Mouse (Mus musculus): ENCODE data around the gene Myo5c. TPM values are rescaled to one million over a fixed set of nuclear protein-coding genes. Genes with fewer than 3 reads are reported as not detected.

Myo5c gene
- 27.8 and 30.2 TPM in 2 replicates for polyA plus RNA-seq (2015; fragmentation: Nextera tagmentation; extraction: Ambion mirVana)

GRCm38 (mm10) chr9:75231841-75232746 is at the start of gene Myo5c:
Myo5c (plus strand) TSS chr9:75232020.
- Histone ChIP-seq H3K4me3 (peak within 1 kb of the TSS; percentile 56), H3K27ac (peak within 1 kb of the TSS; percentile 94), H3K9ac (peak within 1 kb of the TSS; percentile 66), H3K36me3 (no peaks in the 10 kb centered on the region), H3K4me2 (peak within 1 kb of the TSS; percentile 55), H3K4me1 (peaks cover 22% of the 10 kb centered on the region), H3K27me3 (peaks cover 24% of the 10 kb centered on the region), H3K9me3 (no peaks in the 10 kb centered on the region)
- 4% methylated on average over 42 of the region's 48 CpGs for WGBS
- peak; percentile 69; the same call in 1 of the 2 replicates for ATAC-seq (ENCODE audit: borderline replicate concordance, extremely low read depth, low FRiP score, low TSS enrichment)

GRCm38 (mm10) chr9:75187646-75188260 is 44.1 kb upstream of the Myo5c start:
- H3K9ac ChIP-seq = no peak overlapping the region
- no peak for ATAC-seq (ENCODE audit: borderline replicate concordance, extremely low read depth, low FRiP score, low TSS enrichment)
- H3K9me3 ChIP-seq = no peaks in the 10 kb centered on the region
- 65% methylated on average over 3 of the region's 3 CpGs for WGBS
- no peak overlapping the region for H3K27ac ChIP-seq
- H3K36me3 ChIP-seq = peaks cover 8% of the 10 kb centered on the region; the same call in 1 of the 2 replicates
- H3K4me1 ChIP-seq = no peaks in the 10 kb centered on the region
- H3K27me3 ChIP-seq = no peaks in the 10 kb centered on the region
- no peak overlapping the region for H3K4me2 ChIP-seq
- H3K4me3 ChIP-seq = no peak overlapping the region

- Histone ChIP-seq H3K4me2 (no peak overlapping the region), H3K27ac (no peak overlapping the region), H3K36me3 (0 out of 2 replicates have a peak, but pooled peaks cover 4% of the 10 kb centered on the region), H3K9me3 (no peaks in the 10 kb centered on the region), H3K27me3 (no peaks in the 10 kb centered on the region), H3K4me3 (no peak overlapping the region), H3K9ac (no peak overlapping the region), H3K4me1 (no peaks in the 10 kb centered on the region)
- no peak for ATAC-seq (ENCODE audit: borderline replicate concordance, extremely low read depth, low FRiP score, low TSS enrichment)
- WGBS = 61% methylated on average over 4 of the region's 4 CpGs
Measured at GRCm38 (mm10) chr9:75193858-75194257, 38.0 kb upstream of the Myo5c start.

- H3K9me3 ChIP-seq = no peaks in the 10 kb centered on the region
- H3K4me3 ChIP-seq = no peak overlapping the region
- peaks cover 7% of the 10 kb centered on the region; the same call in 1 of the 2 replicates for H3K36me3 ChIP-seq
- H3K4me2 ChIP-seq = no peak overlapping the region
- ATAC-seq (ENCODE audit: borderline replicate concordance, extremely low read depth, low FRiP score, low TSS enrichment) = no peak
- H3K27me3 ChIP-seq = no peaks in the 10 kb centered on the region
- no peak overlapping the region for H3K9ac ChIP-seq
- no peak overlapping the region for H3K27ac ChIP-seq
- H3K4me1 ChIP-seq = no peaks in the 10 kb centered on the region
- 52% methylated on average over 2 of the region's 2 CpGs for WGBS
Measured at GRCm38 (mm10) chr9:75196335-75196734, 35.5 kb upstream of the Myo5c start.

- Histone ChIP-seq H3K4me1 (no peaks in the 10 kb centered on the region), H3K4me2 (no peak overlapping the region), H3K4me3 (no peak overlapping the region), H3K27me3 (no peaks in the 10 kb centered on the region), H3K27ac (no peak overlapping the region), H3K9ac (no peak overlapping the region), H3K36me3 (peaks cover 7% of the 10 kb centered on the region; the same call in 1 of the 2 replicates), H3K9me3 (no peaks in the 10 kb centered on the region)
- WGBS = 61% methylated on average over 6 of the region's 6 CpGs
- no peak for ATAC-seq (ENCODE audit: borderline replicate concordance, extremely low read depth, low FRiP score, low TSS enrichment)
Measured at GRCm38 (mm10) chr9:75197297-75197696, 34.5 kb upstream of the Myo5c start.

- WGBS = 85% methylated on average over 1 of the region's 1 CpGs
Measured at GRCm38 (mm10) chr9:75201506-75201905, 30.3 kb upstream of the Myo5c start.

GRCm38 (mm10) chr9:75202036-75202435 is 29.8 kb upstream of the Myo5c start:
- Histone ChIP-seq H3K27me3 (no peaks in the 10 kb centered on the region), H3K4me3 (no peak overlapping the region)
- WGBS = 91% methylated on average over 2 of the region's 2 CpGs

More at GRCm38 (mm10) chr9:75201506-75201905, 30.3 kb upstream of the Myo5c start:
- H3K27ac ChIP-seq = no peak overlapping the region
- no peak overlapping the region for H3K4me3 ChIP-seq
- no peak overlapping the region for H3K4me2 ChIP-seq
- H3K9me3 ChIP-seq = no peaks in the 10 kb centered on the region
- no peaks in the 10 kb centered on the region for H3K4me1 ChIP-seq
- no peak for ATAC-seq (ENCODE audit: borderline replicate concordance, extremely low read depth, low FRiP score, low TSS enrichment)
- H3K9ac ChIP-seq = no peak overlapping the region
- H3K36me3 ChIP-seq = peaks cover 13% of the 10 kb centered on the region
- no peaks in the 10 kb centered on the region for H3K27me3 ChIP-seq

GRCm38 (mm10) chr9:75209246-75209645 is 22.6 kb upstream of the Myo5c start:
- Histone ChIP-seq H3K9me3 (no peaks in the 10 kb centered on the region), H3K27me3 (no peaks in the 10 kb centered on the region), H3K27ac (no peak overlapping the region), H3K4me3 (no peak overlapping the region), H3K4me1 (no peaks in the 10 kb centered on the region), H3K4me2 (no peak overlapping the region), H3K9ac (no peak overlapping the region), H3K36me3 (peaks cover 11% of the 10 kb centered on the region; the same call in 1 of the 2 replicates)
- WGBS = 82% methylated on average over 1 of the region's 1 CpGs
- no peak for ATAC-seq (ENCODE audit: borderline replicate concordance, extremely low read depth, low FRiP score, low TSS enrichment)

More at GRCm38 (mm10) chr9:75202036-75202435, 29.8 kb upstream of the Myo5c start:
- Histone ChIP-seq H3K9me3 (no peaks in the 10 kb centered on the region), H3K4me2 (no peak overlapping the region), H3K9ac (no peak overlapping the region), H3K4me1 (no peaks in the 10 kb centered on the region), H3K36me3 (peaks cover 13% of the 10 kb centered on the region), H3K27ac (no peak overlapping the region)
- no peak for ATAC-seq (ENCODE audit: borderline replicate concordance, extremely low read depth, low FRiP score, low TSS enrichment)

GRCm38 (mm10) chr9:75210269-75210668 is 21.6 kb upstream of the Myo5c start:
- Histone ChIP-seq H3K27me3 (no peaks in the 10 kb centered on the region), H3K4me1 (no peaks in the 10 kb centered on the region), H3K9ac (no peak overlapping the region), H3K27ac (no peak overlapping the region), H3K36me3 (peaks cover 14% of the 10 kb centered on the region; the same call in 1 of the 2 replicates), H3K4me2 (no peak overlapping the region), H3K4me3 (no peak overlapping the region), H3K9me3 (no peaks in the 10 kb centered on the region)
- 82% methylated on average over 2 of the region's 2 CpGs for WGBS
- no peak for ATAC-seq (ENCODE audit: borderline replicate concordance, extremely low read depth, low FRiP score, low TSS enrichment)

GRCm38 (mm10) chr9:75214743-75215413 is 16.9 kb upstream of the Myo5c start:
- no peak overlapping the region for H3K9ac ChIP-seq
- no peak overlapping the region for H3K4me2 ChIP-seq
- no peaks in the 10 kb centered on the region for H3K4me1 ChIP-seq
- peaks cover 22% of the 10 kb centered on the region for H3K36me3 ChIP-seq
- no peak for ATAC-seq (ENCODE audit: borderline replicate concordance, extremely low read depth, low FRiP score, low TSS enrichment)
- no peaks in the 10 kb centered on the region for H3K27me3 ChIP-seq
- 94% methylated on average over 11 of the region's 11 CpGs for WGBS
- H3K27ac ChIP-seq = no peak overlapping the region
- H3K9me3 ChIP-seq = no peaks in the 10 kb centered on the region
- no peak overlapping the region for H3K4me3 ChIP-seq

GRCm38 (mm10) chr9:75219942-75220341 is 11.9 kb upstream of the Myo5c start:
- no peak for ATAC-seq (ENCODE audit: borderline replicate concordance, extremely low read depth, low FRiP score, low TSS enrichment)
- Histone ChIP-seq H3K4me2 (no peak overlapping the region), H3K9me3 (no peaks in the 10 kb centered on the region), H3K4me1 (no peaks in the 10 kb centered on the region), H3K27me3 (no peaks in the 10 kb centered on the region), H3K9ac (no peak overlapping the region), H3K27ac (no peak overlapping the region), H3K36me3 (peaks cover 10% of the 10 kb centered on the region), H3K4me3 (no peak overlapping the region)
- WGBS = 61% methylated on average over 5 of the region's 5 CpGs
